Mouse (Mus musculus): ENCODE results near the gene Accsl.

Accsl gene

GRCm38 (mm10) chr2:93869107-93869600 lies at the start of gene Accsl:
Gene Accsl, minus strand, starts transcription at chr2:93869157.
- no peak for DNase-seq

- DNase-seq: no peak
Measured at GRCm38 (mm10) chr2:93913552-93913951, 44.6 kb upstream of the Accsl start.

GRCm38 (mm10) chr2:93911942-93912341 lies 43.0 kb upstream of the Accsl start:
- peak; percentile 31 for DNase-seq

- no peak for DNase-seq
Measured at GRCm38 (mm10) chr2:93909716-93910115, 40.8 kb upstream of the Accsl start.

GRCm38 (mm10) chr2:93907519-93908294 lies 38.8 kb upstream of the Accsl start:
- peak; percentile 51 for DNase-seq

- DNase-seq: peak; percentile 55
Measured at GRCm38 (mm10) chr2:93906316-93906715, 37.4 kb upstream of the Accsl start.

GRCm38 (mm10) chr2:93903415-93903814 lies 34.5 kb upstream of the Accsl start:
- no peak for DNase-seq

GRCm38 (mm10) chr2:93902680-93903305 lies 33.8 kb upstream of the Accsl start:
- no peak for DNase-seq

GRCm38 (mm10) chr2:93899397-93900380 lies 30.7 kb upstream of the Accsl start:
- DNase-seq: no peak

GRCm38 (mm10) chr2:93891611-93892280 lies 22.8 kb upstream of the Accsl start:
- peak; percentile 84 for DNase-seq

GRCm38 (mm10) chr2:93890143-93890542 lies 21.2 kb upstream of the Accsl start:
- no peak for DNase-seq

GRCm38 (mm10) chr2:93889071-93889470 lies 20.1 kb upstream of the Accsl start:
- no peak for DNase-seq

- DNase-seq: no peak
Measured at GRCm38 (mm10) chr2:93888366-93888765, 19.4 kb upstream of the Accsl start.

GRCm38 (mm10) chr2:93887273-93887672 lies 18.3 kb upstream of the Accsl start:
- DNase-seq: peak; percentile 43

GRCm38 (mm10) chr2:93886013-93886794 lies 17.2 kb upstream of the Accsl start:
- DNase-seq: no peak

- DNase-seq: no peak
Measured at GRCm38 (mm10) chr2:93883066-93883465, 14.1 kb upstream of the Accsl start.

- no peak for DNase-seq
Measured at GRCm38 (mm10) chr2:93881640-93882367, 12.8 kb upstream of the Accsl start.

GRCm38 (mm10) chr2:93880981-93881380 lies 12.0 kb upstream of the Accsl start:
- no peak for DNase-seq

- no peak for DNase-seq
Measured at GRCm38 (mm10) chr2:93880450-93880849, 11.5 kb upstream of the Accsl start.

GRCm38 (mm10) chr2:93877005-93877404 lies 8.0 kb upstream of the Accsl start:
- peak; percentile 8 for DNase-seq

- DNase-seq: no peak
Measured at GRCm38 (mm10) chr2:93874606-93875005, 5.6 kb upstream of the Accsl start.

All from kidney, postnatal 14 days (tissue).